ENCODE assay signal across 12 mouse cellular contexts in the genomic region with DNA sequence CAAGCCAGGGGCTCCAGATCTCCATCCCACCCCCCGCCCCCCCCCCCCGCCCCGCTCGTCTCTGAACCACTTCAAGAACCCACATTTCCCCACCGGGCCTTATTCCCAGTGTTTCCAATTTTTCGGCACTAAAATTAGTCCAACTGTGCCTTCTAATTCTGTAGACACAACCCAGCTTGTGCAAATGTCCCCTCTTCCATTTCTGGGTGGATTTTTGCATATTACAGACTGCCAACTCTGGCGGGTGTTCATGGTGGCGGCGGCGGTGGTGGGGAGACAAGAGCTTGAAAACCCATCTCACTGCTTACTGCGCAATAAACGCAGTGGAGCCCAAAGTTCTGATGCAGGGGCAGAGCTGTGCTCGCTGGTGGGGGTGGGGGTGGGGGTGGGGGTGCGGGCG. TPM values are rescaled to one million over a fixed set of nuclear protein-coding genes. Genes with fewer than 3 reads are reported as not detected.
DNase-seq lines count a peak whose midpoint lies in the region; ATAC-seq and TF ChIP-seq lines count a peak whose summit lies in the region.
"Had no signal": no experiment of that assay in that cellular context is flagged by ENCODE, and none has a peak within 500 bp of the region (broad histone marks: within the 10 kb centered on the region; RNA-seq: fewer than 3 reads in every experiment).

No protein-coding gene starts in this region.

- H3K27me3 ChIP-seq in E14TG2a.4 (ENCODE audit: insufficient read depth, low read length) = peaks cover 11% of the 10 kb centered on the region
- no peaks in the 10 kb centered on the region for H3K27me3 ChIP-seq in limb, embryonic 12.5 days
- H3K27me3 ChIP-seq in intestine, embryonic 16.5 days (replicated peaks; ENCODE audit: control insufficient read depth, insufficient read depth, low read length) = no peaks in the 10 kb centered on the region
- H3K27me3 ChIP-seq: stomach, embryonic 15.5 days had no signal

- TF ChIP-seq CTCF in E14TG2a.4 (conservative IDR thresholded peaks at IDR 0.05; ENCODE audit: low read length) = no peak
- TF ChIP-seq CTCF in gastrocnemius, adult 2 months (IDR thresholded peaks at IDR 0.05) = no peak

- no peaks in the 10 kb centered on the region for H3K36me3 ChIP-seq in E14TG2a.4 (ENCODE audit: insufficient read depth, low read length)
- no peaks in the 10 kb centered on the region for H3K36me3 ChIP-seq in limb, embryonic 12.5 days
- H3K36me3 ChIP-seq in intestine, embryonic 16.5 days (ENCODE audit: control insufficient read depth, insufficient read depth, low read length) = no peaks in the 10 kb centered on the region
- H3K36me3 ChIP-seq: liver, embryonic 13.5 days; stomach, embryonic 15.5 days had no signal

- peak overlapping the region; percentile 43 for H3K4me2 ChIP-seq in limb, embryonic 12.5 days
- no peak overlapping the region for H3K4me2 ChIP-seq in intestine, embryonic 16.5 days (ENCODE audit: low read depth, low read length)
- H3K4me2 ChIP-seq: liver, embryonic 13.5 days; stomach, embryonic 15.5 days had no signal

- WGBS in limb, embryonic 12.5 days = 32% methylated on average over 15 of the region's 15 CpGs
- WGBS in intestine, embryonic 16.5 days = 51% methylated on average over 15 of the region's 15 CpGs

- no peak overlapping the region for H3K9ac ChIP-seq in limb, embryonic 12.5 days (replicated peaks)
- no peak overlapping the region for H3K9ac ChIP-seq in intestine, embryonic 16.5 days (ENCODE audit: low read depth, low read length)
- H3K9ac ChIP-seq: liver, embryonic 13.5 days; stomach, embryonic 15.5 days had no signal

- peak; percentile 75 for DNase-seq in brain, adult 2 months (ENCODE audit: low read depth, low spot score)
- DNase-seq in layer of hippocampus, adult 8-10 months (ENCODE audit: low spot score in 2 of 2) = peak; percentile 37 to 45
- no peak for DNase-seq in gastrocnemius, adult 2 months
- no peak for DNase-seq in adrenal gland, adult 8-10 months
- DNase-seq: heart, adult 18-20 months; heart, postnatal 4 days; liver, embryonic 13.5 days had no signal

- intact Hi-C loops in gastrocnemius, adult 2 months (cut with DNase I) = no loop called here

- peak overlapping the region; percentile 81 for H3K27ac ChIP-seq in limb, embryonic 12.5 days
- no peak overlapping the region for H3K27ac ChIP-seq in gastrocnemius, adult 2 months
- no peak overlapping the region for H3K27ac ChIP-seq in intestine, embryonic 16.5 days (ENCODE audit: low read length)
- H3K27ac ChIP-seq: liver, embryonic 13.5 days; stomach, embryonic 15.5 days had no signal

- H3K9me3 ChIP-seq in E14TG2a.4 (ENCODE audit: low read length) = no peaks in the 10 kb centered on the region
- no peaks in the 10 kb centered on the region for H3K9me3 ChIP-seq in limb, embryonic 12.5 days
- H3K9me3 ChIP-seq in intestine, embryonic 16.5 days (ENCODE audit: control insufficient read depth, low read length) = no peaks in the 10 kb centered on the region
- H3K9me3 ChIP-seq: liver, embryonic 13.5 days; stomach, embryonic 15.5 days had no signal

- 0 out of 2 replicates have a peak overlapping the region, but pooled peaks have one; percentile 48 for H3K4me3 ChIP-seq in E14TG2a.4 (replicated peaks; ENCODE audit: low read length)
- H3K4me3 ChIP-seq in limb, embryonic 12.5 days (replicated peaks) = no peak overlapping the region
- H3K4me3 ChIP-seq in gastrocnemius, adult 2 months = no peak overlapping the region
- H3K4me3 ChIP-seq in intestine, embryonic 16.5 days (ENCODE audit: low read length) = no peak overlapping the region
- H3K4me3 ChIP-seq: liver, embryonic 13.5 days; stomach, embryonic 15.5 days had no signal

- H3K4me1 ChIP-seq in E14TG2a.4 (replicated peaks; ENCODE audit: low read depth, low read length) = peaks cover 69% of the 10 kb centered on the region
- peaks cover 66% of the 10 kb centered on the region for H3K4me1 ChIP-seq in limb, embryonic 12.5 days (replicated peaks)
- peaks cover 16% of the 10 kb centered on the region for H3K4me1 ChIP-seq in intestine, embryonic 16.5 days (ENCODE audit: control insufficient read depth, insufficient read depth, low read length)
- H3K4me1 ChIP-seq: liver, embryonic 13.5 days had no signal

- ATAC-seq in limb, embryonic 12.5 days (ENCODE audit: insufficient number of reproducible peaks, insufficient read depth, low FRiP score, low TSS enrichment, low read depth) = no peak
- no peak for ATAC-seq in megakaryocyte-erythroid progenitor cell, adult 5-6 weeks (replicated peaks; ENCODE audit: low FRiP score, low TSS enrichment, poor library complexity, severe bottlenecking)
- ATAC-seq in intestine, embryonic 16.5 days = no peak

RNA-seq across cellular contexts. Expression of a gene that starts 27.8 kb away (rescaled TPM):
- total RNA-seq in layer of hippocampus, adult 8-10 months (2022) = 100 to 1,000 TPM in 3 of 4 experiments, 10 to 100 TPM in 1; 94.9 to 137 (median 109) TPM
- 17.0 and 17.1 TPM in 2 replicates for polyA plus RNA-seq in limb, embryonic 12.5 days (2016; fragmentation: Nextera tagmentation; extraction: Ambion mirVana)
- total RNA-seq in megakaryocyte-erythroid progenitor cell, adult 5-6 weeks (2014; fragmentation: Nextera tagmentation) = 25.9 and 27.3 TPM in 2 replicates
- 11.3 and 13.6 TPM in 2 replicates for total RNA-seq in megakaryocyte-erythroid progenitor cell, adult 5-6 weeks (2017)
- 10 to 100 TPM; 21.5 to 28.3 TPM for total RNA-seq in gastrocnemius, adult 2 months (2021)
- polyA plus RNA-seq in intestine, embryonic 16.5 days (2015; fragmentation: Nextera tagmentation; extraction: Ambion mirVana) = 6.4 and 6.6 TPM in 2 replicates
- total RNA-seq in adrenal gland, adult 8-10 months (2022) = 10 to 100 TPM; 30.6 to 46.4 (median 40.2) TPM

Comparison
In these comparisons a context has a peak if more than half of its experiments do, and no peak if none do; other contexts are left out.
1. DNase-seq: peak in brain, adult 2 months (single experiment) and layer of hippocampus, adult 8-10 months (2 of 2); none in gastrocnemius, adult 2 months (single experiment) and adrenal gland, adult 8-10 months (single experiment).